Mouse (Mus musculus): ENCODE results near the gene Gdap1l1. TPM values are rescaled to one million over a fixed set of nuclear protein-coding genes. Genes with fewer than 3 reads are reported as not detected.

Gene Gdap1l1
- polyA plus RNA-seq (2015; fragmentation: Nextera tagmentation; extraction: Ambion mirVana) = 0.10 and 0.21 TPM in 2 replicates

- WGBS (ENCODE audit: insufficient replicate concordance) = 6% methylated on average over 17 of the region's 18 CpGs
- no peak for ATAC-seq (ENCODE audit: insufficient read depth)
These were observed at the start of gene Gdap1l1 for GRCm38 (mm10) chr2:163438246-163438618. Gene Gdap1l1 (plus strand): TSS chr2:163438476.

GRCm38 (mm10) chr2:163392436-163392835 lies 45.8 kb upstream of the Gdap1l1 start:
- Histone ChIP-seq H3K9ac (no peak overlapping the region), H3K4me2 (no peak overlapping the region), H3K27me3 (peaks cover 10% of the 10 kb centered on the region; the same call in 1 of the 2 replicates), H3K27ac (replicated peaks) (no peak overlapping the region), H3K4me1 (replicated peaks) (no peaks in the 10 kb centered on the region), H3K4me3 (replicated peaks) (no peak overlapping the region), H3K9me3 (replicated peaks) (no peaks in the 10 kb centered on the region), H3K36me3 (replicated peaks) (no peaks in the 10 kb centered on the region)
- no peak for ATAC-seq (ENCODE audit: insufficient read depth)
- WGBS (ENCODE audit: insufficient replicate concordance) = 56% methylated on average over 6 of the region's 6 CpGs

More at GRCm38 (mm10) chr2:163438246-163438618, at the start of gene Gdap1l1:
- peak within 1 kb of the TSS; percentile 18; the same call in 1 of the 2 replicates for H3K4me2 ChIP-seq
- no peaks in the 10 kb centered on the region for H3K9me3 ChIP-seq (replicated peaks)
- peaks cover 43% of the 10 kb centered on the region for H3K27me3 ChIP-seq
- no peaks in the 10 kb centered on the region for H3K4me1 ChIP-seq (replicated peaks)
- H3K27ac ChIP-seq (replicated peaks) = no peak within 1 kb of the TSS
- no peak within 1 kb of the TSS for H3K4me3 ChIP-seq (replicated peaks)
- no peak within 1 kb of the TSS for H3K9ac ChIP-seq
- H3K36me3 ChIP-seq (replicated peaks) = no peaks in the 10 kb centered on the region

- no peaks in the 10 kb centered on the region for H3K9me3 ChIP-seq (replicated peaks)
- H3K27ac ChIP-seq (replicated peaks) = no peak overlapping the region
- no peaks in the 10 kb centered on the region for H3K36me3 ChIP-seq (replicated peaks)
- no peak for ATAC-seq (ENCODE audit: insufficient read depth)
- 72% methylated on average over 10 of the region's 10 CpGs for WGBS (ENCODE audit: insufficient replicate concordance)
- H3K4me2 ChIP-seq = no peak overlapping the region
- no peaks in the 10 kb centered on the region for H3K4me1 ChIP-seq (replicated peaks)
- H3K27me3 ChIP-seq = peaks cover 17% of the 10 kb centered on the region
- H3K4me3 ChIP-seq (replicated peaks) = no peak overlapping the region
- no peak overlapping the region for H3K9ac ChIP-seq
These were observed 45.0 kb upstream of the Gdap1l1 start for GRCm38 (mm10) chr2:163393241-163393640.

GRCm38 (mm10) chr2:163393976-163394375 lies 44.3 kb upstream of the Gdap1l1 start:
- Histone ChIP-seq H3K27me3 (peaks cover 21% of the 10 kb centered on the region), H3K36me3 (replicated peaks) (no peaks in the 10 kb centered on the region), H3K9ac (no peak overlapping the region), H3K4me3 (replicated peaks) (no peak overlapping the region), H3K9me3 (replicated peaks) (no peaks in the 10 kb centered on the region), H3K27ac (replicated peaks) (no peak overlapping the region), H3K4me2 (no peak overlapping the region), H3K4me1 (replicated peaks) (no peaks in the 10 kb centered on the region)
- 51% methylated on average over 6 of the region's 6 CpGs for WGBS (ENCODE audit: insufficient replicate concordance)
- no peak for ATAC-seq (ENCODE audit: insufficient read depth)

- no peak for ATAC-seq (ENCODE audit: insufficient read depth)
- WGBS (ENCODE audit: insufficient replicate concordance) = 59% methylated on average over 6 of the region's 6 CpGs
- Histone ChIP-seq H3K36me3 (replicated peaks) (no peaks in the 10 kb centered on the region), H3K27me3 (peaks cover 21% of the 10 kb centered on the region), H3K4me3 (replicated peaks) (no peak overlapping the region), H3K4me2 (no peak overlapping the region), H3K9ac (no peak overlapping the region), H3K27ac (replicated peaks) (no peak overlapping the region), H3K9me3 (replicated peaks) (no peaks in the 10 kb centered on the region), H3K4me1 (replicated peaks) (no peaks in the 10 kb centered on the region)
These were observed 43.3 kb upstream of the Gdap1l1 start for GRCm38 (mm10) chr2:163394977-163395376.

GRCm38 (mm10) chr2:163397071-163397470 lies 41.2 kb upstream of the Gdap1l1 start:
- H3K4me1 ChIP-seq (replicated peaks) = no peaks in the 10 kb centered on the region
- ATAC-seq (ENCODE audit: insufficient read depth) = no peak
- H3K4me3 ChIP-seq (replicated peaks) = no peak overlapping the region
- H3K27ac ChIP-seq (replicated peaks) = no peak overlapping the region
- no peak overlapping the region for H3K4me2 ChIP-seq
- H3K9ac ChIP-seq = no peak overlapping the region
- WGBS (ENCODE audit: insufficient replicate concordance) = 74% methylated on average over 19 of the region's 19 CpGs
- H3K9me3 ChIP-seq (replicated peaks) = no peaks in the 10 kb centered on the region
- no peaks in the 10 kb centered on the region for H3K36me3 ChIP-seq (replicated peaks)
- peaks cover 21% of the 10 kb centered on the region for H3K27me3 ChIP-seq

- 32% methylated on average over 10 of the region's 10 CpGs for WGBS (ENCODE audit: insufficient replicate concordance)
- no peak for ATAC-seq (ENCODE audit: insufficient read depth)
- Histone ChIP-seq H3K27me3 (peaks cover 21% of the 10 kb centered on the region), H3K9me3 (replicated peaks) (no peaks in the 10 kb centered on the region), H3K4me2 (no peak within 1 kb of the TSS), H3K4me3 (replicated peaks) (no peak within 1 kb of the TSS), H3K9ac (no peak within 1 kb of the TSS), H3K27ac (replicated peaks) (no peak within 1 kb of the TSS), H3K4me1 (replicated peaks) (no peaks in the 10 kb centered on the region), H3K36me3 (replicated peaks) (no peaks in the 10 kb centered on the region)
These were observed 40.4 kb upstream of the Gdap1l1 start, which contains the start of gene Jph2 for GRCm38 (mm10) chr2:163397905-163398304. Gene Jph2 (minus strand): TSS chr2:163397993.

GRCm38 (mm10) chr2:163398770-163399169 lies 39.5 kb upstream of the Gdap1l1 start:
- no peak overlapping the region for H3K27ac ChIP-seq (replicated peaks)
- no peaks in the 10 kb centered on the region for H3K4me1 ChIP-seq (replicated peaks)

GRCm38 (mm10) chr2:163399222-163399621 lies 39.1 kb upstream of the Gdap1l1 start:
- H3K36me3 ChIP-seq (replicated peaks) = no peaks in the 10 kb centered on the region
- H3K4me1 ChIP-seq (replicated peaks) = no peaks in the 10 kb centered on the region
- H3K27me3 ChIP-seq = peaks cover 19% of the 10 kb centered on the region
- no peak for ATAC-seq (ENCODE audit: insufficient read depth)
- no peak overlapping the region for H3K9ac ChIP-seq
- 57% methylated on average over 8 of the region's 8 CpGs for WGBS (ENCODE audit: insufficient replicate concordance)
- no peaks in the 10 kb centered on the region for H3K9me3 ChIP-seq (replicated peaks)
- no peak overlapping the region for H3K4me2 ChIP-seq
- no peak overlapping the region for H3K4me3 ChIP-seq (replicated peaks)
- no peak overlapping the region for H3K27ac ChIP-seq (replicated peaks)

More at GRCm38 (mm10) chr2:163398770-163399169, 39.5 kb upstream of the Gdap1l1 start:
- no peak for ATAC-seq (ENCODE audit: insufficient read depth)
- Histone ChIP-seq H3K36me3 (replicated peaks) (no peaks in the 10 kb centered on the region), H3K4me3 (replicated peaks) (no peak overlapping the region), H3K4me2 (no peak overlapping the region), H3K9me3 (replicated peaks) (no peaks in the 10 kb centered on the region), H3K27me3 (peaks cover 19% of the 10 kb centered on the region), H3K9ac (no peak overlapping the region)
- WGBS (ENCODE audit: insufficient replicate concordance) = 69% methylated on average over 4 of the region's 4 CpGs

- WGBS (ENCODE audit: insufficient replicate concordance) = 6% methylated on average over 8 of the region's 8 CpGs
- Histone ChIP-seq H3K36me3 (replicated peaks) (peaks cover 9% of the 10 kb centered on the region), H3K27ac (replicated peaks) (no peak overlapping the region), H3K9me3 (replicated peaks) (no peaks in the 10 kb centered on the region), H3K4me2 (no peak overlapping the region), H3K9ac (no peak overlapping the region), H3K27me3 (peaks cover 19% of the 10 kb centered on the region), H3K4me3 (replicated peaks) (no peak overlapping the region), H3K4me1 (replicated peaks) (no peaks in the 10 kb centered on the region)
- no peak for ATAC-seq (ENCODE audit: insufficient read depth)
These were observed 37.1 kb upstream of the Gdap1l1 start for GRCm38 (mm10) chr2:163401221-163401620.

- no peak overlapping the region for H3K4me2 ChIP-seq
- H3K27me3 ChIP-seq = no peaks in the 10 kb centered on the region
- no peaks in the 10 kb centered on the region for H3K9me3 ChIP-seq (replicated peaks)
- H3K9ac ChIP-seq = no peak overlapping the region
- no peaks in the 10 kb centered on the region for H3K4me1 ChIP-seq (replicated peaks)
- H3K4me3 ChIP-seq (replicated peaks) = no peak overlapping the region
- peak overlapping the region; percentile 39; the same call in 1 of the 2 replicates for H3K27ac ChIP-seq (replicated peaks)
- peak; percentile 56 for ATAC-seq (ENCODE audit: insufficient read depth)
- H3K36me3 ChIP-seq (replicated peaks) = peaks cover 31% of the 10 kb centered on the region
- WGBS (ENCODE audit: insufficient replicate concordance) = 71% methylated on average over 8 of the region's 8 CpGs
These were observed 34.0 kb upstream of the Gdap1l1 start for GRCm38 (mm10) chr2:163404037-163404815.
